Mouse (Mus musculus) cerebellum, adult 11-12 months (tissue): Measurements from ENCODE around the gene Btg3.

ENCODE experiments used
- DNase-seq: peaks from one replicate; pipeline ENCODE4 v3.0.0; 2022

Btg3 gene

GRCm38 (mm10) chr16:78301183-78301830 is 75.7 kb downstream of the Btg3 start, which contains the start of gene Cxadr:
Gene Cxadr (plus strand): TSS chr16:78301489.
- peak; percentile 82 for DNase-seq

GRCm38 (mm10) chr16:78296114-78296513 is 80.9 kb downstream of the Btg3 start:
- no peak for DNase-seq

GRCm38 (mm10) chr16:78295601-78296000 is 81.4 kb downstream of the Btg3 start:
- no peak for DNase-seq

GRCm38 (mm10) chr16:78294606-78295275 is 82.3 kb downstream of the Btg3 start:
- no peak for DNase-seq

GRCm38 (mm10) chr16:78294051-78294450 is 82.9 kb downstream of the Btg3 start:
- no peak for DNase-seq

GRCm38 (mm10) chr16:78283231-78283630 is 93.8 kb downstream of the Btg3 start:
- DNase-seq = no peak
